Mouse (Mus musculus): ENCODE data around the gene Tcstv3.
"Not testable (repeated sequence)": the region's sequence is repeated elsewhere in the genome, so short reads cannot be mapped to it uniquely, and the experiment has no call there.

The Tcstv3 gene

GRCm38 (mm10) chr13:120316578-120316977, at the start of gene Tcstv3:
TSS of gene Tcstv3 (plus strand) at chr13:120316878.
- DNase-seq (ENCODE audit: low read depth, low spot score): not testable (repeated sequence)

GRCm38 (mm10) chr13:120277837-120278236, 38.8 kb upstream of the Tcstv3 start:
- DNase-seq (ENCODE audit: low read depth, low spot score): peak; percentile 39

- DNase-seq (ENCODE audit: low read depth, low spot score): peak; percentile 27
These were observed 37.9 kb upstream of the Tcstv3 start for GRCm38 (mm10) chr13:120278784-120279183.

GRCm38 (mm10) chr13:120299324-120299894, 17.3 kb upstream of the Tcstv3 start:
- peak; percentile 66 for DNase-seq (ENCODE audit: low read depth, low spot score)

DNA sequence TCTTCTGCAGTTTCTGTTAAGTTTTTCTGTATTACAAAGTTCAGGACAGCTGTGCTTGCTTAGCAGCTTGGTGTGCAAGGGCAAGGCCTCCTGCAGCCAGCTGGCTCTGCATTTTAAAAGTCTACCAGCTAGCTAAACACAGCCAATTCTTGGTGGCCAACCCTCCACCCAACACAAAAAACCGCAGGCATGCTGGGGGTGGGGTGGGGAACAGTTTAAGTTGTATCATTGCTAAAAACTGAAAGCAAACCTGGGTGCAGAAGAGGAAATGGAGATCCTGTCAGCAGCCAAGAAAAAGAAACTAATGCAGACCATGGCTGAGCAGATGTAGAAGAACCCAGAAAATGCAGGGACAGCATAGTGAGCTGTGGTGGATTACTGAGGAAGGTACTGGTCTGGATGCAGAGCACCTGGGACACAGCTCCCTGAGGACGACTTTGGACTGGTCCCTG, 16.7 kb upstream of the Tcstv3 start, which contains the start of gene BC147527:
BC147527 (plus strand) TSS at position 402 of the 452 bp plus-strand sequence.
- DNase-seq (ENCODE audit: low read depth, low spot score): peak; percentile 88

- no peak for DNase-seq (ENCODE audit: low read depth, low spot score)
These were observed 15.8 kb upstream of the Tcstv3 start for GRCm38 (mm10) chr13:120300853-120301252.

- no peak for DNase-seq (ENCODE audit: low read depth, low spot score)
These were observed 5.9 kb upstream of the Tcstv3 start for GRCm38 (mm10) chr13:120310749-120311148.

DNA sequence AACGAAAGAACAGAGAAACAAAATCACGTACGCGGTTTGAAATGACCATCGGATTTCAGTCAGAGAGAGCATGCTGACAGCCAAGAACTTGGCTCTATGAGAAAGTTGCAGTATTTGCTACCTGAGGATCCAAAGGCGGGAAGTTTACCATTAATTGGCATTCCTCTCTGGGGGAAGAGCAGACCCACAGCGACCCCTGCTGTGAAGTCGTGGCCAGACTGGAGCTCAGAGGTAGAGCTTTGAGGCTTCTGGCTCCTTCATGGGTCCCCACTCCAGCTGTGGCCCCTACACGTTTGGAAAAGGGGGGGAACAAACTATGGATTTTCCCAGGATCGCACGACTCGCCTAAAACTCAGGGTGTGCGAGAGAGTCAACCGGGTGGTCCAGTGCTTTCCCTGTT, 3.1 kb upstream of the Tcstv3 start:
- peak; percentile 52 for DNase-seq (ENCODE audit: low read depth, low spot score)

- DNase-seq (ENCODE audit: low read depth, low spot score): peak; percentile 14
These were observed 3.5 kb downstream of the Tcstv3 start for GRCm38 (mm10) chr13:120320183-120320582.

DNA sequence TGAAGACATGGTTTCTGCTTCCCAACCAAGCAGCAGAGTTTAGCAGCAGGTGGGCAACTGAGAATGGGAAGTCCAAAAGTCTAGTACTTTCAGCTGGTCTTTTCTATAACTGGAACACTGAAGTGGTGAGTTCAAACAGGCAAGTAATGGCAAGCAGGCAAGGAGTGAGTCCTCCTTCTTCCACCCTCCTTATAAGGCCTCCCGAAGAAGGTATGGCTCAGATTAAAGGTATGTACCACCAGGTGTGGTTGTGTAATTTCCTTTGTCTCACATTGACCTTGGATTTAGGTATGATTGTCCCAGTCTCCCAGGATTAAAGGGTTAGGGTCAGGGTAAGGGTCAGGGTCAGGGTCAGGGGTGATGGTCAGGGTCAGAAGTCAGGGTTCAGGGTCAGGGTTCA, 4.0 kb downstream of the Tcstv3 start:
- DNase-seq (ENCODE audit: low read depth, low spot score): peak; percentile 12

All from A20 (cell line).